Mouse (Mus musculus): Measurements from ENCODE around the gene Apopt1. TPM values are rescaled to one million over a fixed set of nuclear protein-coding genes. Genes with fewer than 3 reads are reported as not detected.

The Apopt1 gene
- polyA plus RNA-seq, 1 experiment from 2014 or later: 58.5 TPM

Other genes starting within 250 kb of the Apopt1 start
- 2.9 and 12.0 TPM in 2 replicates for gene Gm266, start 227.4 kb upstream of the Apopt1 start, polyA plus RNA-seq (2015; fragmentation: Nextera tagmentation; extraction: Ambion mirVana)
- 547 and 548 TPM in 2 replicates for gene Eif5, start 175.2 kb upstream of the Apopt1 start, polyA plus RNA-seq (2015; fragmentation: Nextera tagmentation; extraction: Ambion mirVana)
- 44.4 and 47.0 TPM in 2 replicates for gene Mark3, start 138.7 kb upstream of the Apopt1 start, polyA plus RNA-seq (2015; fragmentation: Nextera tagmentation; extraction: Ambion mirVana)
- 1,500 and 1,731 TPM in 2 replicates for gene Ckb, start 40.9 kb upstream of the Apopt1 start, polyA plus RNA-seq (2015; fragmentation: Nextera tagmentation; extraction: Ambion mirVana)
- gene Trmt61a, start 35.2 kb upstream of the Apopt1 start, polyA plus RNA-seq (2015; fragmentation: Nextera tagmentation; extraction: Ambion mirVana): 9.6 and 10.8 TPM in 2 replicates
- 61.5 and 65.2 TPM in 2 replicates for gene Bag5, start within 50 bp of the Apopt1 start, polyA plus RNA-seq (2015; fragmentation: Nextera tagmentation; extraction: Ambion mirVana)
- gene Klc1, start 45.6 kb downstream of the Apopt1 start, polyA plus RNA-seq (2015; fragmentation: Nextera tagmentation; extraction: Ambion mirVana): 504 and 568 TPM in 2 replicates
- gene Xrcc3, start 100.6 kb downstream of the Apopt1 start, polyA plus RNA-seq (2015; fragmentation: Nextera tagmentation; extraction: Ambion mirVana): 2.5 and 4.6 TPM in 2 replicates
- 39.8 and 64.0 TPM in 2 replicates for gene Zfyve21, start 100.9 kb downstream of the Apopt1 start, polyA plus RNA-seq (2015; fragmentation: Nextera tagmentation; extraction: Ambion mirVana)
- gene Ppp1r13b, start 194.8 kb downstream of the Apopt1 start, polyA plus RNA-seq (2015; fragmentation: Nextera tagmentation; extraction: Ambion mirVana): 32.1 and 33.5 TPM in 2 replicates

Measured in neural tube, embryonic 15.5 days (tissue).